Mouse (Mus musculus) adrenal gland, adult 18-20 months (tissue): ENCODE measurements at regions not wholly inside any gene's neighbourhood (a gene's known extent, or its start where the extent isn't known, plus 50 kb on each side); places are given as distances from the start of the nearest gene placed in this dataset.

Source experiments
- DNase-seq, 2 experiments: peaks; one replicate each; pipeline ENCODE4 v3.0.0; 2021 to 2022; ENCODE audit warnings: low spot score in 2 of 2

DNA sequence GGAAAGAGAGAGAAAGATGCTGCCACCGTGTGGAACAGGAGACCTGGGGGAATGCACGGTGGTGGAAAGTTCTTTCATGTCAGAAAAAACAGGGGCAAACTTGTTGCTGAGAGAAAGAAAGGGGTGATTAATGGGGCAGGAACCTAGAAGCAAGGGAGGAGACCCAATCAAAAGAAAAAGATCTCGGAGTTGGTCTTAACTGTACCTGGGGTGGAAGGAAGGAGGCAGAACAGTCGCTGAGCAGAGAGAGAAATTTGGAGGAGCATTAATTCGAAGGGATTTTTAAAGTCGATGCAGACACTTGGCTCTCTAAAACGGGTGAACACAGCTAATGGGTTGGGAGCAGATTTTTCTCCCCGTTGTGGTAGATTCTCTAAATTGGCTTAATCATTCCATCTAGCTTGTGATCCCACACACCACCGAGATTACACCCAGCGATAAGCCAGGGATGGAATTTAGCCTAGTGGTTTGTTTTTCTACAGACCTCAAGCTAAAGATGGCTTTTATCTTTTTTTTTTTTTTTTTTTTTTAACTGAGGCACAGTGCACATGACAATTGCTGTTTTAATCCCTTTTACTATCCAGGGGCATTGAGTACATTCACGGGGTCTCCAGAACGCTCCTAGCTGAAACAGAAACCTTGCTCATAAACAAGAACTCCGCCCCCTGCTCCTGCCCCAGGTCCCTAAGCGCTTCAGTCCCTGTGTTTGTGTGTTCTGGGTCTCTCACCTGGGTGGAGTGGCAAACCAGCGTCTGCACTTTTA, 73.1 kb upstream of the Cpm start:
- DNase-seq = no peak

DNA sequence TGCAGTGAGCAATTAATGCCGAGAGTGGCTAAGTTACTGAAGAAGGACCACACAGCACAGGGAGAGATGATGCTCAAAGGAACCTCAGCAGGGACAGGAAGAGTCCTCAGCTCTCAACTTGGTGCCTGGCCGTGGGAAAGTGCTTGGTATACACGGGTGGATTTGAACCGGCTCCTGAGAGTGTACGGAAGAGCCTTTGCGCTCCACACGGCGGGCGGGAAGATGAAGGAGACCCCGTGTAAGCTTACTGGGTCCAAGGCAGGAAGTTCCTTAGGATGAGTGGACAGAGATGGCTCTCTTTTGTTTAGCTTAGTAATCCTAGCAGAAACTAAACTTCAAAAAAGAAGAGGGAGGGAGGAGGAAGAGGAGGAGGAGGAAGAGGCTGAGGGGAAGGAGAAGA, 73.8 kb upstream of the Cpm start:
- no peak for DNase-seq

DNA sequence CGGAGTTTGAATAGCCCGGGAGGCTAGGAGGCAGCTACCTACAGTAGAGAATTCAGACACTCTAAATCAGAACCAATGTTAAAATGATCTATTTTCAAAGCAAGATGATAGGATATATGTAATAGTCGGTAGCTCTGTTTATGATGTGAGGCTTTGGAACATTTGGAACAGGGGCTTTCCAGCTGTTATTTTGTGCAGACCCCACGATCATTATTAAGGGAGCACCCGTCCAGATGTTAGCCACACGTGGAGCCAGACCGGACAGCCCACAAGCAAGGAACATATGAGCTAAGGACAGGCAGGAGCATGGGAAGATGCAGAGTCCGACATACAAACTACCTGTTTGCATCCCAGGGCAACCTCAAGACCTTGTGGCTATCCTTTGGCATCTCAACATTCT, 74.3 kb upstream of the Cpm start:
- DNase-seq = no peak

DNA sequence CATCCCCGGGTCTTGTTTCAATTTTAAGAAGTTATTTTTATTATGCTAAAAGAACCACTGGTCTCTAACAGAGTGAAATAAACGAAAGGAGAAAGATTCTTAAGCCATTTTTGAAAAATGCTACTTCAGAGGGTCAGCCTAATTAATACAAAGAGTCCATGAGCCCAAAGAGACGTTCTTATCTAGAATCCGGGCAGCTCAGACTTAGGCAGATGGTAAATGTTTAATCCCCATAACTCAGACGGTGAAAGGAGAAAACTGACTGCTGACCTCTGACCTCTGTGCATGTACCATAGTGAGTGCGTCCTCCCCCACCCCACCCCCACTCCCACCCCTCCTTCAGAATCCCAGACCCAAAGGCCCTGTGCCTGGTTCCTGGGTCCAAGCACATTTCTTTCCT, 74.8 kb upstream of the Cpm start:
- no peak for DNase-seq

DNA sequence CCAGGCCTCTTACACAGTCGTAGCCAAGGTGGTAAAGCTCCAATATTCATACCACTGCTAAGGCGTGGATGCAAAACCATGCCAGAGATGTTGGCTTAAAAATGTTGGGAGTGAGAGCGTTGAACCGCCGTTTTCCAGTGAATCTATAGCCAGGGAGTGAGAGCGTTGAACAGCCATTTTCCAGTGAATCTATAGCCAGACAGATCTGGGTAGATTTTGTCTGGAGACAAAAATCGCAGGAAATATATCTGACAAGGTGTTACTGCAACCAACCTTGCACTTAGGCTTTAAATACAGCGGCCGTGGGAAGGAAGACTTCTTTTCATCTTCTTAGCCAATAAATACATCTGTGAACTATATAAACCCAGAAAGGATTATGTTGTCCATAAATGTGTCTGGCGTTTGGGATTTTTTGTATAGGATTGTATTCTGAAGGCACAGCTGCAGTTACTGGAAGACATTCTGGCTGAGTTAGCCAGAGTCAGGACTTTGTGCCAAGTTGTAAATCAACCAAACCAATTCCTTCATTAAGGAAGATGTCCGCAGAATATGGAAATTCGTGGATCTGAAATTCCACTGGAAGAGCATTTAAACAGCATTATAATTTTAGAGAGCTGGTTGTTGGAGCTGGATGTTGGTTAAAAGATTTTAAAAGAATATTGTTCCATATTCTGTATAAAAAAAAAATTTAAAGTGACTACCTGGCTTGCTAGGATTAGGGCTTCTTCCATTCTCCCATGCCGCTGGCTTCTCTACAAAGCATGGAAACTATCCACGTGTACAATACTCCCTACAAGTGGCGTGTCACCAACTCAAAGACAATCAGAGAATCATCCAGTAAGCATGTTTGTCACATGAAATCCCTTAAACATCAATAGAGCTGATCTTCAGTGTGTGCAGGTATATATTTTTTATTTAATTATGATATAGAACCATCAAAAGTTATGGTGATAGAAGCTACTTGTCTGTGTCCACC, 75.8 kb upstream of the Cpm start:
- no peak for DNase-seq

DNA sequence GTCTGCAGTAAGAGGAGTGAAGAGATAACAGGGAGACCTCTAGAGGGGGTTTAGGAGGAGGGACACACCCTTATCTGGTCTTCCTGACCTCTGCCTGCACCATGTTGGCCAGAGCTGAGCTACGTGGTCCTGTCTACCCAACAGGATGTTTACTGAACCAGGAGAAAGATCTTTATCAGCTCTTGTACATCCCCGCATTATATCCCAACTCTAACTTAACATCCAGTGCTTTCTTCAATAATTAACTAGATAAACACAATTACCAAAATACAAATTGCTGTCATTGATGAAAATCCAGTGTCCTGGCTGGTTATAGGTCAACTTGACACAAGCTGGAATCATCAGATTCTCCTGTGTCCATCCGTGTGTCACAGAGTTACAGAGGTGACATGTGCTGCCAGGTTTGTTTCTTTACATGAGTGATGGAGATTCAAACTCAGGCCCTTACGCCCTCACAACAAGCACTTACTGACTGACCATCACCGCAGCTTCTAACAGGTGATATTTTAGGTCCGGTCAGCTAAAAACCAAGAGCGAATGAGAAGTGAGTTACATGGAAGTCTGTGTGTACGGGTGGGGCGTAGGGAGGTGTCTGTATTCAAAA, 77.1 kb upstream of the Cpm start:
- DNase-seq = no peak

DNA sequence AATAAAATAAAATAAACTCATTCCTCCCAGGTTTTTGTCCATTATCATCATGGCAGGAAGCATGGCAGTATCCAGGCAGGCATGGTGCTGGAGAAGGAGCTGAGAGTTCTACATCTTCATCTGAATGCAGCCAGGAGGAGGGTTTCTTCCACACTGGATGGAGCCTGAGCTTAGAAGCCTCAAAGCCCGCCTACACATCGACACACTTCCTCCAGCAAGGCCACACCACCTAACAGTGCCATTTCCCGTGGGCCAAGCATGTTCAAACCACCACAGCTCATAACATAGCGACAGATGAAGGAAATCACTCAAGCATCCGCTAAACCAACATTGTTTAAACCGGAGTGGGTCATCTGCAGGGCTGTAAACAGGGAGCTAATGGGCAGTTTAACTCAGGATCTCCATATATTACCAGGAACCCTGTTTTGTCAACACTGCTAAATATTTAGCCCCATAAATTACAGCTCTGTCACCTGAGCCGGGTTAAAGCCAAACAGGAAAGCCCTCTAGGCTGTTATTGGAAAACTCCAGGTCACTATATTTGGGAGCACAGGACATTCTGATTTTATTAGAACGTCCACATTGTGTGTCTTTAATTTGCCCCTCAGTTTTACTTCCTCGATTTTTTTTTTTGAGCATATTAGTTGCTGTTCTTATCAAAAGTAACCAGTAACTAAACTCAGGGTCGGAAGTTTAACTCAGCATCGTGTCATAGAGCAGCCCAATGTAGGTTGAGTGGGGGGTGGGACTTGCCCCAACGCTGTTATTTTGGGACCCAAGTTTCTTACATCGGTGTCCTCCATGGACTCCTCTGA, 77.9 kb upstream of the Cpm start:
- no peak for DNase-seq

DNA sequence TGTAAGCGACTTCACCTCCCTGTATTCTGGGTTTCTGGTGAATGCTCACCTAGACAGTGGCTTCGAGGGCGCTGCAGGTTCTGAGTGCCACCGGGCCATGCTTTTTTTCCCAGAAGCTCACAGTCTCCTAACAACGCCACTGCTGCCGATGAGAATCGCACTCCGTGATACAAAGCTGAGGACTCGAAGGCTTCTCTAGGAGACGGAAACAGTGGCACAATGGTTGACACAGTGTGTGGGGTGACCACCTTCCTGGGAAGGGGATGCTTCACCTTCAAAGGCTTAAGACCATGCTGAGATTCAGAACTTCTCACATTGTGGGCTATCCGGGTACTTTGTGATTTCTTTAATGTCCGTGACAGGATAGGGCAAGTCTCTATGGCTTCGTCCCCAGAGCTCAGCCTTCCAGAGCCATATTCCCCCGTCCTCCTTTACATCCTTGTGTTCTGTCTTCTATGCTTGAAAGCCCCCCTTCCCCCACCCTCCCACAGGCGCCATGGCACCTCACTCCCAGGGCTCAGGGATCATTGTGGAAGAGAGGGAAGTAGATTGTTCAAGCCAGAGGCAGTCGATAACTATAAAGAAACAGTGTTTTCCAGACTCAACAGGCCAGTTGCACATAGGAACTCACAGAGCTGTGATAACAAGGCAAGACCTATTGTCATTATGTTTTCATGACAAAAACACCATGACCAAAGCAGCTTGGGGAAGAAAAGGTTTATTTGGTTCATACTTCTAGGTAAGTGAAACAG, 79.3 kb upstream of the Cpm start:
- DNase-seq = no peak

DNA sequence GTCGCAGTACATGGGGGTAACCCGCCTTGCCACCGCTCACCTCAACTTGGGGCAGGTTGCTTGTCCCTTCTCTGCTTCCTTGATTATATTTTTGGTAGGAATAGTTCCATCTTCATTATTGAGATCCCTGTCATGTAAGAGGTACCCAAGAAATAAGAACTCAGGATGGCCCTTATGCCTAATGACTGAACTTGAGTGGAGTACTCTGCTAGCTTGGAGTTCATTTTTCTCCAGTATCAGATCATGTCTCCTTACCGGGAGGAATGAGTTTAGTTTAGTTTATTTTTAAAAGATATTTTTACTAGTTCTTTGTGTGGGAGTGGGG, 79.8 kb upstream of the Cpm start:
- DNase-seq = no peak

DNA sequence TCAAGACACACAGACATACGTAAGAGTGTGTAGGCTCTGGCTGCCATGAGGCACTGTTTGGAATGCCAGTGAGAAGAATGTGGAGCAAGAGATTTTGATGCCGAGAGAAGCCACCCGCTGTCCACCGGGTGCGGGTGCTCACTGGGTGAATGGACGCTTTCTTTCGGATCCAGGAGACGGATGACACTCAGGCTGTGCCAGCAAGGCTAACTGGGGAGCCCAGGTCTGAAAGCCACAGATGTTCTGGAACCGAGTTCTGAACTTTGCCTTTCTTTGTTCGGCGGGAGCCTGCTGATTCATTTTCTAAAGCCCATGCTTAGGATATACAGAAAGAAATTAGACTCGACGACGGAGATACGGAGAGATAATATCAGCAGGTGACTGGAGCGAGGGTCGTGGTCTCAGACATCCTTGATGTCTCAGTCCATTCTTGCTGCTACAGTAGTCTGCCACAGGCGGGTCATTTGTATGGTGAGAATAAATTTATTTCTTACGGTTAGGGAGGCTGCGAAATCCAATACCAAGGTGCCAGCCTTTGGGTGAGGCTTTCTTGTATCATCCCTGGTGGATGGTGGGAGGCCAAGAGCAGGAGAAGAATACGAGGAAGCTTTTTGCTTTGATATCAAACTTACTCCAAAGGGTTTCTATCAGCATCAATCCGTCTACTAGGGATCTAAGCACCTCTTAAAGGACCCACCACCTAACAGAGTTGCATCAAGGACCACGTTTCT, 80.4 kb upstream of the Cpm start:
- no peak for DNase-seq

DNA sequence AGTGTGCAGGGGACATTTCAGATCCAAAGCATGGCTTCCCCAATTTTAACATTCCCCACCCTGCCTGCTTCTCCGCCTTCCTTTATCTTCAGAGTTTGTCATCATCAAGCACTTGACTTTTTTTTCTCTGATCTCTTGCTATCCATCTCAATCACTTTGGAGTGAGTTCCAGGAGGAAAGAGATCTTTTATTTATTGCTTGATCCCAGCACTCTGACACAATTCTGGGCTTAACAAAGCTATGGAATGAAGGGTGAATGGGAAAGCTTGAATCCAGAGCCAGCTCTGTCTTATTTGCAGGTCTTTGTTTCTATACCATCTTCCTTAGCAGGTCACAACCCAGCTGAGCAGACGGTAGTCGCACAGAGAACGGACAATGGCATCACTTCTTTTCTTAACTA, 81.0 kb upstream of the Cpm start:
- no peak for DNase-seq

DNA sequence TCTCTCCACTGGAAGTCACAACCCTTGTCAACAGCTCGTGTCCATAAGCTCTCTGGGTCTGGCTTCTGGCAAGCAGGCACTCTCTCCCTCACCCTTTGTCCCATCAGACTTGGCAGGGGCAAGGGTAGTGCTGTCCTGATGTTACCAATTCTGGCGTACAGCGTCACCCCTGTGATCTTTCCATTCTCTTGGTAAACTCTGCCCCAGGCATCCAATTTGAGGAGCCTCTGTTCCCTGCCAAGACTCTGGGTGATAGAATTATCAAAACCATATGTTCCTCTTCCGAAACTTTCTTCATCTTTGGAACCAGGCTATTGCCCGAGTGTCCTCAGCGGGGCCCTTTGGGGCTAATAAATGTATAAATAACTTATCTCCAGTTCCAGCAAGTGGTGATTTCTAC, 82.0 kb upstream of the Cpm start:
- DNase-seq = no peak

DNA sequence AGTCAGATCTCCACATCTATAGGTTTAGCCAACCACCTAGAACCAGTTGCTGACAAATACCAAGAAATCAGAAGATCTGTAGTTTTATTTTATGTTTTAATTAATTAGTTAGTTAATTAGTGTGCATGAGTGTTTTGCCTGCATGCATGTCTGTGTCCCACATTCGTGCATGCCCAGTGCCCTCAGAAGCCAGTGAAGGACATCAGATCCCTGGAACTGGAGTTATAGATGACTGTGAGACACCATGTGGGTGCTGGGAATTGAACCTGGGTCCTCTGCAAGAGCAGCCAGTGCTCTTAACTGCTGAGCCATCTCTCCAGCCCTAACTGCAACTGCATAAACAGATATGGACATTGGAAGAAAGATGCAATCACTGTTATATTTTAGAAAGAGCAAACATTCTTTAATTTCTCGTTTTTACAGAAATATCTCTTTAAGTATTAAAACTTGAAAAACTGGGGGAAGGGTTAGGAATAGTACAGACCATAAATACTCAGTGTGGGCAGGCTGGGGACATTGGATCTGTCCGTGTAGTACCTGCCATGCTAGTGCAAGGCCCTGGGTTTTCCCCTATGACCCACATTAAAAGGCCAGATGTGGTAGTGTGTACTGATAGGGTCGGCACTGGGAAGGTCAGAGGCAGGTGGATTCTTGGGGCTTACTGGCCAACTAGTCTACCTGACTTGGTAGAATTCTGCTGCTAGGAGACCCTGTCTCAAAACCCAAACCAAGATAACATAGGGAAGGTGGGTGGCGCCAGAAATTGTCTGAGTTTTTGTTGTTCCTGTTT, 83.3 kb upstream of the Cpm start:
- DNase-seq = no peak

DNA sequence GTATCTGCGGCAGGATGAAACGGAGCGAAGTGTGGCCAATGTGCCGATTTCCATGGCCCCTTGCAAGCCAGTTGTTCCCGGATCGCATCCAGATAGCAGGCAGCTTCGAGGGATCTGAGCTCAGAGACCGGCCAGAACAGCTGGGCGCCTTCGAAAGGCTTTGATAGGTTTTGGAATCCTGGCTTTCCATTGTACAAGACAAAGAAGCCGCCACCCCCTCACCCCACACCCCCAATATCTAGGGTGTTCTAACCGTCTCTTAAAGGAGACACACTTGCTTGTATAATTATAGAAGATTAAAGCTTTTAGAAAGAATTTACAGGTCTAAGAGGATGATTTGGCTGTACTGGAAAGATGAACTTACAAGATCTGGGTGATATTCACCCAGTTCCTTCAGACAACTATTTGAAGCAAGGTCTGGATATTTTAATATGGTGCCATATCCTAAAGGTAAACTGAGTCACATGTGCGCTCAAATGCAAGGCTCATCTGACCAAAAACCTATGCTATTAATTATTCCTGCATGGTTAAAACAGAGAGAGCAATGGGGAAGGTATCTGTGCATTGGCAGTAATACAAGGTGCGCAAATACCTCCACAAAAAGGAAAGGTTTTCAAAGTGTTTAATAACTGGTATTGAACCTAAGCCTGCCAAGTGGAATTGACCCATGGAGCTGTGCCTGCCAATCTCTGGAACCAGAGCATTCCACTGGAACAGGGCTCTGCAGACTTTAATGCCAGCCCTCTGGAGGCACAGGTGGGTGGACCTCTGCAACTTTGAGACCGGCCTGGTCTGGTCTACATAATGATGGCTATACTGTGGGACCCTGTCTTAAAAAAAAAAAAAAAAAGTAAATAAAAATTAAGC, 84.4 kb upstream of the Cpm start:
- no peak for DNase-seq

DNA sequence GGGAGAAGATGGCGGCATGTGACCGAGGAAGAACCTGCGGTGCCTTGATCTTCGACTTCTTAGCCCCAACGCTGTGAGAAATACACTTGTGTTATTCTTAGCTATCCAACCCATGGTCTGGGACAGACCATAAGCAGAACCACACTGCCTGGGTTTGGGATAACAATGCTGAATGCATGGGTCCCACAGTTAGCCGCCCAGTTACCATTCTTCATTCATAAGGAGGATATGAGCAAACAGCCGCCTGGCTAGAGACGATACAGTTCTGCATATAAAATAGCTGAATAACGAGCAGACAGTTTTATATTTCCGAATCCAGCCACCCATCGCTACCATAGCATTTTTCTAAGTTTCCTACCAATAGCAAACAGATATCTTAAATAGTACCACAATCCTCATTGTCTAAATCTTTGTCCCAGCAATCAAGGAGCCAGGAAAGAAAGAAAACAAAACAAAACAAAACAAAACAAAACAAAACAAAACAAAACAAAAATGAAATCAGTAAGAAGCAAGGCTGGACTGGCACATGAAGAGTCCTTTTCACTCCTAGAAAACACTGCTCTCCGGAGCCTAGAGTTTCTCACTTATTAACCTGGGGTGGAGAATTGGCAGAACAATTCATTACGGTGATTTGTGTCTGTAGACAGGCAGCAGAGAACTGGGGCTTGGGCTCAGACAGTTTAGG, 85.2 kb upstream of the Cpm start:
- no peak for DNase-seq

DNA sequence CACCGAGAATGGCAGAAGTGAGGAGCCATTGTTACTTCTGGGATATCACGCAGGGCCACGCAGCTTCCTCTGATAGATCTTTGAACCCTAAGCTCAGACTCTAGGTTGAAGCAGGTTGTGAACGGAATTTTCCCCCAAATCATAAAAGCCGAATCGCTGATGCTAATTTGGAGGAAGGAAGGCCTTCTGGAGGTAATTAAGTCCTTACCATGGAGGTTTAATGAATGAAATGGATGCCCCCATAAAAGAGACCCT, 85.7 kb upstream of the Cpm start:
- DNase-seq = no peak

DNA sequence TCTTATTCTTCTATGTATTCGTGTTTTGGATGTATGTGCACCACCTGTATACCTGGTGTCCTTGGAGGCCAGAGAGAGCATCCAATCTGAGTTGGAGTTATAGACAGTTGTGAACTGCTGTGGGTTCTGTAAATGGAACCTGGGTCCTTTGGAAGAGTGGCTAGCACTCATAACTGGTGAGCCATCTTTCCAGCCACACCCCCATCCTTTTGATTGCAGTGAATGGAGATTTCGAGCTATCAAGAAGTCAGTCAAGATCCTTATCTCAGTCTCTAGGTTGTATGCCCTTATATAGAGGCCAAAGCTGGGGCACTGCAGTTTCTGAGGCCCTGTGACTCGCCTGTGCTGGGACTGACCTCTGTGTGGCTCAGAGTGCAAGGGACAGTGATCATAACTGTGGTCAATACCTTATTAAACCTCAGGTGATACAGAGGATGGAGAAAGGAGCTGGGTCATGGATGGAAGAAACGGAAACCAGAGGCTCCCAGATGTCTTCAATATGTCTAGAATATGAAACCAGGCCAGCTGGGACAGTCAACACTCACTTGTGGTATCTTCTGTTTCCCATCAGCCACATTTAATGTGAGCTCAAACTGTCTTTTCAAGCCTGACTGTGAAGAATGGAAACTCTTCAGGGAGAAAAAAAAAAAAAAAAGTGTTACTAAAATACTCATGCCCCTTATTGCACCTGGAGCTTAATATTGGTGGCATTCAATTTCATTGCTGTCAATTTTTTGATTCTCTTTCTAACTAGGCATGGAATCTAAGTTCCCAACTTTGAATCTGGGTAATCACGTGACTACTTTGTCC, 86.2 kb upstream of the Cpm start:
- no peak for DNase-seq
